Mouse (Mus musculus): Measurements from ENCODE around the gene Gcnt7. TPM values are rescaled to one million over a fixed set of nuclear protein-coding genes. Genes with fewer than 3 reads are reported as not detected.

The Gcnt7 gene
- not detected in 2 replicates for polyA plus RNA-seq (2012; ENCODE audit: insufficient read depth, insufficient read length, missing spikeins)

DNA sequence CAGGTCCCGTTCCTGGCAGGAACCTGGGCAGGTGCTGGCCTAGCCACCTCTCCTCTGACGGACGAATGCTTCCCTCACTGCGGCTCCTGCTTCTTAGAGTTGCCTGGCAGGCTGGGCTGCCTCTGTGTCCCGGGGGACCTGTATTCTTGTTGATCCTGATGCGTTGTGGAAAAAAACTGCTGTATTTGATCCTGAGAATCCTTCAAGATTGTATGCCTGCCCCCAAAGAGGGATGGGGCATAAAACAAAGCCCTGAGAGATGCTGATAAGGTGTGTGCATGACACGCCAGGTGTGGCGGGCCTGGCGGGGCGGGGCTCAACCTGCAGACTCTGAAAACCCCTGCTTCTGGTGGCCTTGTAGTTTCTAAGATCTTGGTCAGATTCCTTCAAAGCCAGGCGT, at the start of gene Gcnt7:
Gene Gcnt7, minus strand, starts transcription at position 101 of the 400 bp plus-strand sequence.
- H3K4me1 ChIP-seq (ENCODE audit: control insufficient read depth, insufficient read depth, insufficient read length, low read length): peaks cover 6% of the 10 kb centered on the region; the same call in 1 of the 2 replicates
- no peak within 1 kb of the TSS for H3K27ac ChIP-seq (replicated peaks; ENCODE audit: low read depth, low read length)
- H3K4me3 ChIP-seq (ENCODE audit: insufficient read depth, low read depth, low read length): no peak within 1 kb of the TSS

DNA sequence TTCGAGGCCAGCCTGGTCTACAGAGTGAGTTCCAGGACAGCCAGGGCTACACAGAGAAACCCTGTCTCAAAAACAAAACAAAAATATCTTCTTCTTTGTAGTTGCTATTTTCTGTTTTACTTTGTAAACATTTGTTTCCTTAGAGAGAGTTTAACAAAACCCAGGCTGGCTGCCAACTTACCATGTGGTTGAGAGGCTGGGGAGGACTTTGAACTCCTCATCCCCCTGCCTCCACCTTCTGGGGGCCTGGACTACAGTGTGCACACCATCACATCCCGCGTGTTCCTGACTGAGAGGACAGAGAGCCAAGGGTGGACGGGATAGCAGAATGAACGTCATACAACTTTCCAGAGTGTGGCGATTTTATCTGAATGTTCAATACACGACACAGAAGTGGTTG, 47.7 kb upstream of the Gcnt7 start:
- Histone ChIP-seq H3K27ac (replicated peaks; ENCODE audit: low read depth, low read length) (no peak overlapping the region), H3K4me3 (ENCODE audit: insufficient read depth, low read depth, low read length) (no peak overlapping the region), H3K4me1 (ENCODE audit: control insufficient read depth, insufficient read depth, insufficient read length, low read length) (no peaks in the 10 kb centered on the region)

DNA sequence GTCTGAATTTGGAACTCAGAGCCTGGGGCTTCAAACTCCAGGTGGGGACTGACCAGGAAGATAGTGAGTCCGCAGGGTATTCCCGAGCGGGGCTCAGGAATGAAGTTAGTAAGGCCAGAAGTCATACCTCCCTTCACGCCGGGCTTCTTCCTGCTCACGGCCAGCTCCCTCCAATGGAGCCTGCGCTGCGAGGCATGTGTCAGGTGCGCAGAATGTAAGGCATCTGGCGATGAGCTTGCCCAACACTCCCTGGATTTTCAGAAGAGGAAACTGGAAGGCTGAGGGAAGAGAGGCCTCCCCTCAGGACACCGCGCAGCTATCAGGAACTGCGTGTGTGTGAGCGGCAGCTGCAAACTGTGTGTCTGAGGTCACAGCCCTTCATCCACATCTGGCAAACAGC, 43.8 kb upstream of the Gcnt7 start:
- no peaks in the 10 kb centered on the region for H3K4me1 ChIP-seq (ENCODE audit: control insufficient read depth, insufficient read depth, insufficient read length, low read length)
- H3K4me3 ChIP-seq (ENCODE audit: insufficient read depth, low read depth, low read length): no peak overlapping the region
- no peak overlapping the region for H3K27ac ChIP-seq (replicated peaks; ENCODE audit: low read depth, low read length)

DNA sequence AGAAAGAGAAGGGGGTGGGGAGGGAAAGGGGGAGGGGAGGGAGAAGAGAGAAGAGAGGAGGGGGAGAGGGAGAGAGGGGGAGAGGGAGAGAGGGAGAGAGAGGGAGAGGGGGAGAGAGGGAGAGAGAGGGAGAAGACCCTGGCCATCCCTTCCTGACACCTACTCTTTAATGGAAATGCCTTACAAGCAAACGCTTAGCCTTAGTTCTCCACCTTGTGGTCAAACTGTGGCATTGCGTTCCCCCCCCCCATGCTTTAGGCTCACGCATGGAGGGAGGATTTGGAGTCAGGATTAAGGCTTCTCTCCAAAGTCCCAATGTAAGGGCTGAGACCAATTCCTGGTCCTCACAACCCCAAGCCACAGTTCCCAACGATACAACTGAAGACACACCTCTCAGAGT, 42.9 kb upstream of the Gcnt7 start:
- H3K4me3 ChIP-seq (ENCODE audit: insufficient read depth, low read depth, low read length): no peak overlapping the region
- H3K4me1 ChIP-seq (ENCODE audit: control insufficient read depth, insufficient read depth, insufficient read length, low read length): no peaks in the 10 kb centered on the region
- no peak overlapping the region for H3K27ac ChIP-seq (replicated peaks; ENCODE audit: low read depth, low read length)

DNA sequence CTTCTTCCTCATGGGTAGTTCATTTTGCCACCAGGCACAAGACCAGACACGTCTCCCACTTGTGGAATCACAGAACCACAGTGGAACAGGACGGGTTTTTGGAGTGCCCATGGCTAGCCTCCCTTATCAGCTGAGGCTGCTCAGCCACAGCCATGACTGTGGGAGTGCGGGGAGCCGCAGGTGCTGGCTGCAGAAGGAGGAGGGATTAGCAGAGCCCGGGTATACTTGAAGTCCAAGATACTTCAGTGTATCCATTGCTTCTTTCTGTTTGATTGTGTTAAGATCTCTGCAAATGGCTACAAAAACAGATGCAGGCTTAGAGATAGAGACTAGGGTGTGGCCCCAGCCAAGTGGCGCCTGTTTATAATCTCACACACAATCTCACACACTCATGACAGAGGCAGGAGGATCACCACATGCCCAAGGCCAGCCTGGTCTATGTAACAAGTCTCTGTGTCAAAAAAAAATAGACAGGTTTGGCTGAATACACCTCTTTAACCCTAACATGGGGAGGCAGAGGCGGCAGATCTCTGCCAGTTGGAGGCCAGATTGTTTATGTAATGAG, 42.4 kb upstream of the Gcnt7 start:
- H3K4me1 ChIP-seq (ENCODE audit: control insufficient read depth, insufficient read depth, insufficient read length, low read length): no peaks in the 10 kb centered on the region
- no peak overlapping the region for H3K27ac ChIP-seq (replicated peaks; ENCODE audit: low read depth, low read length)
- H3K4me3 ChIP-seq (ENCODE audit: insufficient read depth, low read depth, low read length): no peak overlapping the region

DNA sequence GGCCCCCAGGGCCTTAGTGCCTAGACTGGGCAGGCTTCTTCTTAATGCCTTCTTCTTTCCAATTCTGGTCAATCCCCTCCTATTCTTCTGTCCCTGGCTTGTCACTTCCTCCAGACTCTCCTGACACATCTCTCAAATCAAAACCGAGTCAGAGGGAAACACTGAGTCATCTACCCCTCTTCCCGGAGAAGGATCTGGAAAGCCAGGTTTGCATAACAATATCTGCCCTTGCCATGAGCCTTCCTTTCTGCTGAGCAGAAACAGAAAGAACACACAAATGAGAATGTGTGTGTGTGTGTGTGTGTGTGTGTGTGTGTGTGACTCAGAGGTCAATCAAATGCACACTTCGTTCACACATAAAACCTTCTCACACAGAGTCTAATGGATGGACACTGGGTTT, 40.4 kb upstream of the Gcnt7 start:
- Histone ChIP-seq H3K4me1 (ENCODE audit: control insufficient read depth, insufficient read depth, insufficient read length, low read length) (no peaks in the 10 kb centered on the region), H3K27ac (replicated peaks; ENCODE audit: low read depth, low read length) (no peak overlapping the region), H3K4me3 (ENCODE audit: insufficient read depth, low read depth, low read length) (no peak overlapping the region)

DNA sequence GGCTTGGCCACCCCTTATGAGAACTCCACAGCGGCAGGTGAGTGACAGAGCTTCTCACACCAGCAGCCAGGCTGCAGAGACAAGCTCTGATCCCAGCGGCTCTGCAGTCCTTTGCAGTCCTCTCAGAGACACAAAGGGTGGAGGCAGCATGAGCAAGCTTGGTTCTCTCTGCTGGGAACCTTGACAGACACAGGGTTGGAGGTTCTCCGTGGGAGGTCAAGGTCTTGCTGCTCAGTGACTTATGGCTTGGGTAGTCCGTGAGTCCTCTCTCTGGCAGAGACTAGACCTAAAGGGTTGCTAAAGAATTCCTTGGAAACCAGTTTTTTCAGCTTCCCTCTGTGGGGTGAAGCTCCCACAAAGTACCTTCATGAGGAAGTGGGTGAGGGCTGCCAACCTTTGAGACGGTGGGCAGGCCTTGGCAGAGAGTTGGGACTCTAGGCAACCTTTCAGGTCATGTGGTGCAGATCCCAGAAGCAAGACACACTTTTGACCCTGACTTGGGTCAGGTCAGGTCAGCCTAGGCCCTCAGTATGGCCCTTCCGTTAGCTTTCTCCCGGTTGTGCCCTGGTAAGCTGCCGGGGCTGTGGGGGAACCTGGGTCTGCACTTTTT, 38.4 kb upstream of the Gcnt7 start:
- Histone ChIP-seq H3K4me1 (ENCODE audit: control insufficient read depth, insufficient read depth, insufficient read length, low read length) (no peaks in the 10 kb centered on the region), H3K4me3 (ENCODE audit: insufficient read depth, low read depth, low read length) (no peak overlapping the region), H3K27ac (replicated peaks; ENCODE audit: low read depth, low read length) (no peak overlapping the region)

DNA sequence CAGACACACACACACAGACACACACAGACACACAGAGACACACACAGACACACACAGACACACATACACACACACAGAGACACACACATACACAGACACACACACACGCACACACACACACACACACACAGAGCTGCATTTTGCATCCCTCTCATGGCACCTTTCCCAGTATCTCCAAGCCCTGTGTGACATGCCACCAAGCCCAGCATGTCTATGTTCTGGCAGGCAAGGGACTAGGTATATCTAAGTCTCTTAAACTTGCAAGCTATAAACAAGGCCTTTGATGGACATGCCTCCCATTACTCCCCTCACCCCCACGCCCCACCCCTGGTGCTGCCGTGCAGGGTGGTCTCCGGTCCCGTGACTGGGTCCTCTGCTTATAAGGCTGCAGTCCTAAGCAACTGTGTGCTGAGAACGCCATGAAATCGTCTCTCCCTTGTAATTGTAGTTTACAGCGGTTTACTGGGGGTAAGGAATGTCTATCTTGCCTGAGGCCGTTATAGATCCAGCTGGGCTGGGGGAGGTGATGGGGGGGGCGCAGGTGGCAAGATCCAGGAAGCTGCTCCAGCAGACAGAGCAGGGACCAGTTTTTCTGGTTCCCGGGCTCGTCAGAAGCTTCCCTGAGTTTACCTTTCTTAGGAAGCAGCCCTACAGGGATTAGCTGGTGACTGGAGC, 26.4 kb upstream of the Gcnt7 start:
- Histone ChIP-seq H3K4me1 (ENCODE audit: control insufficient read depth, insufficient read depth, insufficient read length, low read length) (no peaks in the 10 kb centered on the region), H3K4me3 (ENCODE audit: insufficient read depth, low read depth, low read length) (no peak overlapping the region), H3K27ac (replicated peaks; ENCODE audit: low read depth, low read length) (no peak overlapping the region)

DNA sequence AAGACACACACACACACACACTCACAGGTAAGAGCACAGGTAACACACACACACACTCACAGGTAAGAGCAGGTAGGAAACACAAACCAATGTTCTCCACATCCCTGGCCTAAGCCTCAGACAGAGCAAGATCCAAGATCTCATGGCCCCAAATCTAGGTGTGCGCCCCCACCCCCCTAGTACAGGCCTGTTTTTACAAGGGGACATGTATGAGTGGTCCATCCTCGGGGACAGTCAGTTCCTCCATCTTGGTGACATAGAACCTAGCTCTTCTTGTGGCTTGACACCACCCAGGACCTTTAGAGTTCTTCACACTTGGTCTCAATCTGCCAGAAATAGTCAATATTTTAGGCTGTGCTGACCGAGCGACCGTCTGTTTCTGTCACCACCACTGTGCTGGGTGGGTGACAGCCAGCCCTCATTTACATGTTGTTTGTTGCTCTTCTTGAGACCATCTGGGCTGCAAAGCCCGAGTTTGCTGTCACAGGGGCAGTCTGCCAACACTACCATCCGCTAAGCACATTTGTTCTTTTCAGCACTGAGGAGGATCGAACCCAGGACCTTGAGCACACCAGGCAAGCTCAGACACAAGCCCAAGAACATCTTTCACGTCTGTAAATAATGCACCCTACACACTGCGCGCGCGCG, 25.5 kb upstream of the Gcnt7 start:
- Histone ChIP-seq H3K4me3 (ENCODE audit: insufficient read depth, low read depth, low read length) (no peak overlapping the region), H3K4me1 (ENCODE audit: control insufficient read depth, insufficient read depth, insufficient read length, low read length) (no peaks in the 10 kb centered on the region), H3K27ac (replicated peaks; ENCODE audit: low read depth, low read length) (no peak overlapping the region)

DNA sequence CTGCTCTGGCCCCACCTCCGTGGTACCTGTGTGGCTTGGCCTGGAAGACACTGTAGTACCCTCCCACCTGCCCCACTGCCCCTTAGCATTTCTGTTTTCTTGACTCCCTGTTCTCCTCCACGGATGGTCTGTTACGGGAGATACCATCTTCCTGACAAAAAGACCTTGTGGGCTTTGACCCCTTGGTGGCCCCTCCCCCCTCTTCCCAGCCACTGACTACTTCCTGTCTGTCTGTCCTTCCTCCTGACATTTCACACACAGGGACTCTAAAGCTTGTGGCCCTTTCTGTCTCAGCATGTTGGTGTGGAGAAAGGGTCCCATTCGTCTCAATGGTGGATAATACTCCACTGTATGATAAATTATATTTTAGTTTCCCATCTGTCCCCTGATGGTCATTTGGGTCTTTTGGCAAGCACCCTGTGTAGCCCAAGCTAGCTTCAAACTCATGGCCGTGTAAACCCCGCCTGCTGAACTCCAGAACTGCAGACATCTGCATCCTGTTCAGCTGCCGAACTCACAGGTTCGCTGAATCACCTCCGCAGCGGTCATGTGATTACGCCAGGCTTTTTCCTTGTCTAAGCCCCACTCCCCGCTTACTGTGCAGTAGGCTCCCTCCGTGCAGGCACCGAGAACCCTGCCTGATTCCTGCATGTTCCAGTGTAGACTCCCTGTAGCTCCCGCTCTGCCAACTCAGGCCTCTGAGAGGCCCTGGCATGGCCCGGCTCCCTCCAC, 23.4 kb upstream of the Gcnt7 start:
- Histone ChIP-seq H3K4me1 (ENCODE audit: control insufficient read depth, insufficient read depth, insufficient read length, low read length) (no peaks in the 10 kb centered on the region), H3K27ac (replicated peaks; ENCODE audit: low read depth, low read length) (no peak overlapping the region), H3K4me3 (ENCODE audit: insufficient read depth, low read depth, low read length) (no peak overlapping the region)

DNA sequence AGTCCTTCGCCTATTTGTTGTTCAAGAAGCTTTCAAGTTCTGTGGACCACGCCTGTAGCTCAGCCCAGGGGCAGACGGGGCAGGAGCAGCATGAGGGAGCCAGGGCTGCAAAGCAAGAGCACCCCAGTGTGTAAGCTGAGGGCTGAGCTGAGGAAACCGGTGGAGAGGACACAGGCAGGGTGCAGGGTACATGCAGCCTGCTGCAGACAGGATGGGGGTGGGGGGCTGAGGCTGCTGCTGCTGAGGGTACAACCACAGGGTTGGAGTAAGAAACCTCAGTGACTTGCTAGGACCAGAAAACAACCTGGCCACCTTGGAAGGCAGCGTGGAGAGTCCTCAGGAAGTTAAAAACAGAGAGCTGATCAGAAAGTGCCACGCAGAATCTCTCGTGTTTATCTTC, 21.9 kb upstream of the Gcnt7 start:
- no peak overlapping the region for H3K27ac ChIP-seq (replicated peaks; ENCODE audit: low read depth, low read length)
- H3K4me3 ChIP-seq (ENCODE audit: insufficient read depth, low read depth, low read length): no peak overlapping the region
- no peaks in the 10 kb centered on the region for H3K4me1 ChIP-seq (ENCODE audit: control insufficient read depth, insufficient read depth, insufficient read length, low read length)

DNA sequence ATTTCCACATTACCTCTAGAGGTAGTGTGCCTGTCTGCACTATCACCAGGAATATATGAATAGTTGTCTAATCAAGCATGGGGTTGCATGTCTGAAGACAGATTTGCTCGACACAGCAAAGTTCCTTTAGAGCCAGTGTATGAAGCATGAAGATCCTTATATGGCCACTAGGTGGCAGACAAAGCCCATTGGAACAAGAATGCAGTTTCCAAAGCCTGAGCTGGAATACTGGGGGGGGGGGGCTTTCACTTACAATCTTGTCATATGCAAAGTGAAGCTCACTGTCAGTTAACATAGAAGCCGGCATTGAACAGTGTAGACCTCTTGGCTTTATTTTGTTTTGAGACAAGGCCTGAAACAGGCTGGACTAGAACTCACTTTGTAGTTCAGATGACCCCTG, 19.5 kb upstream of the Gcnt7 start:
- H3K4me3 ChIP-seq (ENCODE audit: insufficient read depth, low read depth, low read length): 0 out of 2 replicates have a peak overlapping the region, but pooled peaks have one; percentile 31
- 0 out of 2 replicates have a peak overlapping the region, but pooled peaks have one; percentile 39 for H3K27ac ChIP-seq (replicated peaks; ENCODE audit: low read depth, low read length)
- peaks cover 3% of the 10 kb centered on the region; the same call in 1 of the 2 replicates for H3K4me1 ChIP-seq (ENCODE audit: control insufficient read depth, insufficient read depth, insufficient read length, low read length)

DNA sequence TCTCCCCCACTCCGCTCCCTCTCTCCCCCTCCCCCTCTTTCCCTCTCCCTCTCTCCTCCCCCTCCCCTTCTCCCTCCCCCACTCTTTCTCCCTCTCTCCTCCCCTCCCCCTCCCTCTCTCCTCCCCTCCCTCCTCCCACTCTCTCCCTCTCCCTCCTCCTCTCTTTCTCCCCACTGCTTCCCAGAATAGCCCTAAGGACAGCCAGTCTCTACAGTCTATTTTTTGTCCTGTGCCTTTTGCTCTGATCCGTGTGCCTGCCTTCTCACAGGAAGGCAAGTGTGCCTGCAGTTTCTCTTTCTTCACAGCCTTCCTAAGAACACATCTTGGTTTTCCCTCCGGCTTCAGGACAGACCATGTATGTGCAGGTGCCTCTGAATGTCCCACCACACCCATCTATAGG, 19.0 kb upstream of the Gcnt7 start:
- Histone ChIP-seq H3K4me1 (ENCODE audit: control insufficient read depth, insufficient read depth, insufficient read length, low read length) (peaks cover 3% of the 10 kb centered on the region; the same call in 1 of the 2 replicates), H3K4me3 (ENCODE audit: insufficient read depth, low read depth, low read length) (peak overlapping the region; percentile 31; the same call in 1 of the 2 replicates), H3K27ac (replicated peaks; ENCODE audit: low read depth, low read length) (0 out of 2 replicates have a peak overlapping the region, but pooled peaks have one; percentile 39)

DNA sequence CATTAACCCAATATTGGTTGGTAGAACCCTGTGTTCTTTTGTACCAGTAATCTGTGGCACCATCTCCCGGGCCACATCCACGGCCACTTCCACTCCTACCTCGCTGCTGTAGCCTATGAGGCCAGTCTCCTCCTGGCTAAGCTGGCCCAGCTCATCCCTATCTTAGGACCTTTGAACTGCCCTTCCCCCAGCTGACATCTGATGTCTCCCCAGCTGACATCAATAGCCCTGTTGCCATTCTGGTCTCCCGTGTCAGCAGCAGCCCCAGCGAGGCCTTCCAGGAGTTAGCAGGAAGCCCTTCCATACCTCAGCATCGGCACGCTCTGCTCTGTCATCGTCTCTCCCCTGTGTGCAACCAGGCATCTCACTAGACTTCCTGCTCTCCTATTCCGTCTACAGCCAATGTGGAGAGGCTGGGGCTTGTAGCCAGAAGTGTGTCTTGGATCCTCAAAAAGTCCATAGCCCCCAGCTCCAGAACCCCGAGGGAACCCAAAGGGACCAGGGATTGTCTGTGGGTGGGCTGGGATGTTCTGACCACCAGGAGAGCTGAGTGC, 18.4 kb upstream of the Gcnt7 start:
- peaks cover 3% of the 10 kb centered on the region; the same call in 1 of the 2 replicates for H3K4me1 ChIP-seq (ENCODE audit: control insufficient read depth, insufficient read depth, insufficient read length, low read length)
- H3K4me3 ChIP-seq (ENCODE audit: insufficient read depth, low read depth, low read length): no peak overlapping the region
- peak overlapping the region; percentile 16; the same call in 1 of the 2 replicates for H3K27ac ChIP-seq (replicated peaks; ENCODE audit: low read depth, low read length)
